Mouse (Mus musculus): ENCODE data around the gene Elfn2. TPM values are rescaled to one million over a fixed set of nuclear protein-coding genes. Genes with fewer than 3 reads are reported as not detected.

The Elfn2 gene
- 0.16 and 0.32 TPM in 2 replicates for polyA plus RNA-seq (2012; rRNA removed)

- DNase-seq (ENCODE audit: low read depth) = no peak
Measured at GRCm38 (mm10) chr15:78718290-78719250, at the start of gene Elfn2. Gene Elfn2, minus strand, starts transcription at chr15:78718771.

GRCm38 (mm10) chr15:78763704-78764103 lies 45.1 kb upstream of the Elfn2 start:
- no peak for DNase-seq (ENCODE audit: low read depth)

GRCm38 (mm10) chr15:78763210-78763609 lies 44.6 kb upstream of the Elfn2 start:
- DNase-seq (ENCODE audit: low read depth) = no peak

GRCm38 (mm10) chr15:78761112-78761511 lies 42.5 kb upstream of the Elfn2 start:
- no peak for DNase-seq (ENCODE audit: low read depth)

GRCm38 (mm10) chr15:78758132-78758531 lies 39.6 kb upstream of the Elfn2 start:
- no peak for DNase-seq (ENCODE audit: low read depth)

GRCm38 (mm10) chr15:78755966-78756725 lies 37.6 kb upstream of the Elfn2 start:
- DNase-seq (ENCODE audit: low read depth) = no peak

- DNase-seq (ENCODE audit: low read depth) = no peak
Measured at GRCm38 (mm10) chr15:78755226-78755625, 36.7 kb upstream of the Elfn2 start.

- DNase-seq (ENCODE audit: low read depth) = no peak
Measured at GRCm38 (mm10) chr15:78754144-78754543, 35.6 kb upstream of the Elfn2 start.

GRCm38 (mm10) chr15:78752991-78753390 lies 34.4 kb upstream of the Elfn2 start:
- DNase-seq (ENCODE audit: low read depth) = no peak

- DNase-seq (ENCODE audit: low read depth) = no peak
Measured at GRCm38 (mm10) chr15:78750608-78751350, 32.2 kb upstream of the Elfn2 start.

GRCm38 (mm10) chr15:78749855-78750254 lies 31.3 kb upstream of the Elfn2 start:
- no peak for DNase-seq (ENCODE audit: low read depth)

- DNase-seq (ENCODE audit: low read depth) = no peak
Measured at GRCm38 (mm10) chr15:78744206-78744605, 25.6 kb upstream of the Elfn2 start.

- no peak for DNase-seq (ENCODE audit: low read depth)
Measured at GRCm38 (mm10) chr15:78742831-78743230, 24.3 kb upstream of the Elfn2 start.

GRCm38 (mm10) chr15:78740662-78741061 lies 22.1 kb upstream of the Elfn2 start:
- no peak for DNase-seq (ENCODE audit: low read depth)

- no peak for DNase-seq (ENCODE audit: low read depth)
Measured at GRCm38 (mm10) chr15:78737146-78737545, 18.6 kb upstream of the Elfn2 start.

GRCm38 (mm10) chr15:78736681-78737100 lies 18.1 kb upstream of the Elfn2 start:
- DNase-seq (ENCODE audit: low read depth) = no peak

GRCm38 (mm10) chr15:78736181-78736579 lies 17.6 kb upstream of the Elfn2 start:
- no peak for DNase-seq (ENCODE audit: low read depth)

GRCm38 (mm10) chr15:78735431-78736180 lies 17.0 kb upstream of the Elfn2 start:
- no peak for DNase-seq (ENCODE audit: low read depth)

GRCm38 (mm10) chr15:78731830-78732229 lies 13.3 kb upstream of the Elfn2 start:
- DNase-seq (ENCODE audit: low read depth) = no peak

- no peak for DNase-seq (ENCODE audit: low read depth)
Measured at GRCm38 (mm10) chr15:78730315-78731049, 11.9 kb upstream of the Elfn2 start.

All from gonadal fat pad, adult 2 months (tissue).